Mouse (Mus musculus) neutrophil, adult 5-6 weeks (primary cell): ENCODE data around the gene Zbtb16. TPM values are rescaled to one million over a fixed set of nuclear protein-coding genes. Genes with fewer than 3 reads are reported as not detected.

Source experiments
- ATAC-seq: fragments of 151-379, 151-347 bp; 2 replicates; pipeline ENCODE4 v1.8.0; 2017; ENCODE audit warnings: mild to moderate bottlenecking, moderate TSS enrichment; ENCODE audit not compliant: insufficient number of reproducible peaks, poor library complexity, low FRiP score, severe bottlenecking; ENCODE audit errors: extremely low read depth
- total RNA-seq: library from RNA; stranded (forward); fragments of 200-1000 nt; gene quantifications from 2 replicates; pipeline ENCODE4 v1.2.3, GENCODE M21; 2017

The Zbtb16 gene
- total RNA-seq, 1 experiment from 2014 or later: 6.5 TPM

DNA sequence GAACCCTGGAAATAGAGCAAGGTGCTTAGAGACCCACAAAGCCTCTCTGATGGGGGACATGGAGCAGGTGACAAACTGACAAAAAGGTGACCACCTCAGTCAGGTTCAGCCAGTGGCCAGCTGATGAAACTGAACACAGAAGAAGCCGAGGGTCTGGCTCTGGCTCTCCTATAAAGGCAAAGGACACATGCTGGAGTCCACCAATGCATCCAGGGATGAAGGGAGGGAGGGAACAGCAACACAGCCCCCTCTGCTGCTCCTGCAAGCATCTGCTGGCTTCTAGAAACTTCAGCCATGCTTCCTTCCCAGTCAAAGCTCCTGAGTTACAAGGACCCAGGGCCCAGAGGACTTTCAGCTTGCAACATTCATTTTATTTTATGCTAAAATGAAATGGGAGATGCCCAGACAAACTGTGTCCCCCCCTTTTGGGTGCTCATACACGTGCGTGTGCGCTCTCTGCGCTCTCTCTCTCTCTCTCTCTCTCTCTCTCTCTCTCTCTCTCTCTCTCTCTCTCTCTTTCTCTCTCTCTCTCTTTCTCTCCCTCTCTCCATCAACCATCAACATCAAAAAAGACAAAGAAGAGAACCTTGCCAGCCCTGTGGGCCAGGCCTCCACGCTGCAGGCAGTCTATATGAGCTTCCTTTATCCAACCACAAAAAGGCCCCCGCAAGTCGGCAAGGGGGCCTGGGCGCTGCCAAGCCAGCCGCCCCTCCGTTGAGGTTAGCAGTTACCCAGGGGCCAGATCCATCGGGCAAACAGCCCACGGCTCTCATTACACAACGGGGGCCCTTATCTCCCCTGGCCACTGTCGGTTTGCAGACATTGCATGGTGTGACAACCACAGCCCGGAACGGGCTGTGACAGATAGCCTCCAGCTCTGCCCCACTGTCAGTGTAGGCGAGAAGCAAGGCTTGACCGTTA lies 21.8 kb downstream of the Zbtb16 start:
- no peak for ATAC-seq

DNA sequence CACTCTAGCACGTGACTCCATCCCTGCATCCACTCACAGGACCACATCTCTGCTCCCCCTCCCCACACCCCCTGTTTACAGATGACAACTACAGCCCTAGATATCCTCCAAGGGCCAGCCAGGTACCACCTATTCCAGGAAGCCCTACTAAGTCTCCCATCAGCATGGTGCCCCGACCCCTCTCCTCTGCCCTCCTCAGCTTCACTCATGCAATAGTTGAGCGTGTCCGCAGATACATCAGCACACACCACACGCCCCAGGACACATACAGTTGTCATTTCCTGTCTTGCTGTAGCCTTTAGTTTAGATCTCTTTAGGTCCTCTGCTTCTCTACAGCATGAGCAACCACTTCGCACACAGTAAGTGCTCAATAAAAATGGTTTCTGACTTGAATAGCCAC lies 23.7 kb downstream of the Zbtb16 start:
- ATAC-seq: no peak

DNA sequence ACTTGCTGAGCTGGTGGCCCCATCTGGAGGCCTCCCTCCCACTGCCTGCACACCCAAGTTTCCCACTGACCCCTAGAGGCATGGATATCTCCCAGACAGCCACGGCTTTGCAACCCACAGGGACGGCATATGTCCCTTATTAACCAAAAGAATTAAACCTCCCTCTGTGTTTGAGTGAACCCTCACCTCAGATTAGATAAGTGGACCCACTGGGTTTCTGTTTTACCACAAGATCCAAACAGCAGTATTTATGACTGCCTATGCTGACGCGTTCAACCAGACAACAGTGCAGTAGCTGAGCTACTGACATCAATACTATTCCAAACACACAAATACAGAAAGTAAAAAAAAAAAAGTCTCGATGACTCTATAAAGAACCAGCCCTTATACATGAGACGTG lies 29.4 kb downstream of the Zbtb16 start:
- no peak for ATAC-seq

DNA sequence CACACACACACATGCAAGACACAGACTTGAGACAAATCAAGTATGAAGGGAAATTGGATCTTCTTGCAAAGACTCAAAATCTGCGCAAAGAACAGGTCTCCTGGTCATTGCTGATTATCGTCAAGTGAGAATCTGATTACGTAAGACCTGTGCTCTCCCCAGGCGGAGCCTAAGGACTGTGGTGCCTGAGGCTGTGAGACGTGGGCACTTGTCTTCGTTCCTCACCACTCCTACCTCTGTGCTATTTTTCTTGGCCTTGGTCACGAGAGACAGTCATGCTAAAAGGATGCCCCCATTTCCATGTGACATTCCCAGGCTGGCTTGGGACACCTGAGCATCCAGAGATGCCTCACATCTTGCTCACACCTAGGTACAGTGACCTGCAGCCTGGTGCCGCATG lies 30.2 kb downstream of the Zbtb16 start:
- ATAC-seq: no peak

DNA sequence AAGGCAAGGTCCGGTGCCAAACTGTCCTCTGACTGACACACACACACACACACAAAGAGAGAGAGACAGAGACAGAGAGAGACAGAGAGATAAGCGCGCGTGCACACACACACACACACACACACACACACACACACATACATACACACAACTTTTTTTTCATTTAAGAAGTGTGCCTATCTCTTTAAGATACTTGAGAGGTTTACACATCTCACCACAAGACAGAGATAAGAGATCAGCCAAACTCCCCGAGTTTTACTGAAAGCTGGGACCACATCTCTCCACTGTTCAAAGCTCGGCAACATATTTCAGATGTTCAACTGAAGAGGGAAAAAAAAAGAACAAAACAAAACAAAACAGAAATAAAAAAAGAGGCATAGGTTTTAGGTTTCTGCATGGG lies 31.5 kb downstream of the Zbtb16 start:
- ATAC-seq: no peak

DNA sequence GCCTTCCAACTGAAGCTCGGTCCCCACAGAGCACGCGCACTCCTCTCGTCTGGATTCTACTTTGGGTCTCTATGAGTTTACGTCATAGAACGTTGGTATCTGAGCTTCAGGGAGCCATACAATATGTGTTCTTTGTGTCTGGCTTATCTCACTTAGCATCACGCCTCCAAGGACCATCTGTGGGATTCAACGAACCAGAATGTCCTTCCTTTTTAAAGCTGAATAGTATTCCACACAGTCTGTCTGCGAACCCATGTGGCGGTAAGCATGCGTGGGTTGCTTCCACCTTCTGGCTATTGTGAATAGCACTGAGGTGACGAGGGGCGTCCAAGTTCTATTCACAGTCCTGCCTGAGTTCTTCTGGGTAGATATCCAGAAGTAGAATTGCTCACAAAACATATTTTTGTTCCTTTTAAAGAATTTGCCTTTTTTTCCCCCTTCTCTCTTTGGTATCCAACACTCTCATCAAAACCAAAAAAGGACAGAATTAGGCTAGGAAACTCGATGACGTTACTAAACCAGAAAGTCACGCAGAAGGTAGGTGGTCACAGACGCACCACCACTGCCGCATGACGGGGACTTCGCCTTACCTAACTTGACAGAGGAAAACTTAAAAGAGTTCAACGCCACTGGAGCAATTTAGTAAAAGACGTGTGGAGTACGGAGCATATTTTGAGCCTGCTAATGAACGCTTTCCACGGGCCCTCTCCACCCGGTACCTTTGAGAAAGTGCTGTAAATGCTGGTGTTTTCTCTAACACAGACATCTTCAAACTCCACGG lies 32.4 kb downstream of the Zbtb16 start:
- no peak for ATAC-seq

DNA sequence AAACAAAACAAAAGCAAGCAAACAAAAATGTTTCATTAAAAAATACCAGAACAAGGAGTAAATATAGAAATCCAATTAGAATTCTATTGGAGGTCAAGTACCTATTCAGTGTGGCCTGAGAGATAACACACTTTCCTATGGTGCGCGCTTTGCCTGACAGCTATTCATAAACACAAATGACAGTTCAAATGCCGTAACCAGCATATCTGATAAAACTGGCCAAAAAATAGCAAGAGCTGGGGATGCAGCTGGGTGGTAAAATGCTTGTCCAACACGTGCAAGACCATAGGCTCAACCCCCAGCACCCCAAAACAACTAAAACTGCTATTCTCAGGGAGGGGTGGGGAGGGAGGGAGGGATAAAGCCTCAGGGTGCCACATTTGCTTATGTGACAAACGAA lies 33.6 kb downstream of the Zbtb16 start:
- ATAC-seq: no peak

DNA sequence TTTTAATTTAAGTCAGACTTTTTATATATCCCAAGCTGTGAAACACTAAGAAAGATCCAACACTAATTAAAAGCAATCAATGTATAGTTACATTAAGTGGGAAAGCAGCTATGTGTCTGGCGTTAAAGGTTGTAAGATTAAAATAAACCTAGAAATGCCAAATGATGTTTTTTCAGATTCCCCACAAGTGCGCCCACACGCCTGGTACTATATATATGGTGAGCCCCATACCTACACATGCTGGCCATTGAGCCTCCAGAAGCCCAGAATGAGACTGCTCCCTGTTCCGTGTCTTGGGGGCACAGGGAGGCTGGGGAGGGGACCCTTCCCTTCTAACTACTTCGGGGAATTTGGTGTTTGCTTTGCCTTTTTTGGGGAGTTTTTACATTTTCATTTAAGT lies 34.7 kb downstream of the Zbtb16 start:
- no peak for ATAC-seq

DNA sequence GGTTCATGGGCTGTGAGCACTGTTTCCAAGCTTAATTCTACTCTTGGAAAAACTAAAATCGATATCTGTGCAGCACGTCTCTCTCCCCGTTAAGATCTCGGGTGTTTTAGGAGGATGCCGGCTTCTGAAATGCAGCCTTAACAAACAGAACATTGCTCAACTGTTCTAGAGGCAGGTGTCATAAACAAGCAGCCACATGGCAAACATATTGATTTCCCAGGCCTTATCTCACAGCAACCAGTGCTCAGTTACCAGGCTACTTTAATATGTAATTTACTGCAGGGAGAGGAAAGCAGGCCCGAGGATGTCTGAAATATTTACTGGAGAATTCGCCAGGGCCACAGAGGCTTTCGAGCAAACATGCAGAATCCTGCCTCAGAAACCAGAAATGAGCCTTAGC lies 35.4 kb downstream of the Zbtb16 start:
- no peak for ATAC-seq

DNA sequence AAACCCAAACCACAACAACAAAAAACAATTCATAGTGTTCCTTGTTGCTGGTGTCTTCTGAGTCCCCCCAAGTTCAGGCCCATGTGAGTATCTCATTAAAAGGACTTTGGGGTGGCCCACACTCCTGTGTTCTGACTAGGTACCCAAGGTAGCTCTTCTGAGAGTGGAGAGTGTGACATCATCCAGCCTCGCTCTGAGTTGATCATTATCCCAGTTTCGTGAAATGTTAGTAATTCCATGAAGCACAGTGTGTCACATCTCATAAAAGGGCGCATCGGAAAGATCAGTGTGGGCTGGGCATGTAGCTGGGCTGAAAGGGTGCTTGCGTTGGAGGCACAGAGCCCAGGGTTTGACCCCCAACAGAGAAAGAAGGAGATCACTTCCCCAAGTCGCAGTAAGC lies 38.0 kb downstream of the Zbtb16 start:
- ATAC-seq: no peak

DNA sequence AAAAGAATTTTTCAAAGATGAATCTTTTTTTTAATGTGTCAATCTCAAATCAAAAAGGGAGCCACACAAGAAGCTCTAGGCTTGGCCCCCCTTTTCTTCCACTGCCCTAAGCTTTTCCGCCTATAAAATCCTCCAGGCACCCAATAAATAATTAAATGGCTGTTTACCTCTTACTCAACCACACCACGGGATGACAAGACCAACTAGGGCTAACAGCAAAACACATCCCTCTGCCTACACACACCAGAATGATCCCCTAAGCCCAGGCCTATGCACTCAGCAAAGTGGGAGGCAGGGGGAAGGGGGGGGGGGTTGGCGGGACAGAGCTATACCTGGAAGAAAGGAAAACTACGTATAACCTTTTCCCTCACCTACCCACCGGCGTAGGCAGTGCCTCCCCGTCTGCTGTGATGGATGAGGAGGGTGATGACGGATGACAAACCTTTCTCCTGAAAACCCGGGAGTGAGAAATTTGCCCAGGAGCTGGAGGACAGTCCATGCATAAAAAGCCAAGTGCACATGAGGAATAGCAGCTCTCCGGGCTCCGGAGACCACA lies 39.7 kb downstream of the Zbtb16 start:
- ATAC-seq: no peak

DNA sequence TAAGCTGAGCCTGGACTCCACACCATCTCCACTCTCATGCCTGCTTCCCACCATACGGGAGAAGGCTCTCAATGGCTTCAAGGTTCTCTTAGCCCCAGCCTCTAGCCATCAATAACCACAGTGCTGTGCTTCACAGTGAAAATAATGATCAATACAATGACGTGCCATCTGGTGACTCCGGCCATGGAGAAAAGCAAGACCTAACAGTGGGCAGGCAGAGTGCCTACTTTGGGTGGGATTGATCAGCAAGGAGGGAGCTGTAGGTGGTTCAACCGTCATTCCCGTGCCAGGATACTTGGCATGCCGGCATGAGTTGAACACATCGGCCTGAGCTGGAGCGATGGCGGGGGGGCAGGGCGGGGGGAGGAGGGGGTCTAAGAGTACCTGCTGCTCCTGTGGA lies 40.3 kb downstream of the Zbtb16 start:
- ATAC-seq: no peak

DNA sequence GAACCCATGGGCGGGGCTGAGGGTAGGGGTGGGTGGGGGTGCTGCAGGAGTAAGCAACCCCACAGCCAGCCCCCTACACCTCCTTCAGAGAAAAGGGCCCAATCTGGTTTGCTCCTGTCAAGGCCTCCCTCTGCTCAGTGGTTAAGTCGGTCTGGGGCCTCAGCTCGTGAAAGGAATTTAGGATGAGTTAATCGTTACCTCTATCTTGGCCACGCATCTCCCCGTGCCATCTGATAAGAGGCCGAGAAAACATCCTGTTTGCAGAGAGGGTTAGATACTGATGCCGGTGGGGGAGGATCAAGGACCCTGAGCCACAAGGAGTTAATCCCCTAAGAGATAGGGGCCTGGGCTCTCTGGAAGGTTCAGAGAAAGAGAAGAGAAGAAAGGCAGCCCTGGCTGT lies 40.9 kb downstream of the Zbtb16 start:
- ATAC-seq: no peak

DNA sequence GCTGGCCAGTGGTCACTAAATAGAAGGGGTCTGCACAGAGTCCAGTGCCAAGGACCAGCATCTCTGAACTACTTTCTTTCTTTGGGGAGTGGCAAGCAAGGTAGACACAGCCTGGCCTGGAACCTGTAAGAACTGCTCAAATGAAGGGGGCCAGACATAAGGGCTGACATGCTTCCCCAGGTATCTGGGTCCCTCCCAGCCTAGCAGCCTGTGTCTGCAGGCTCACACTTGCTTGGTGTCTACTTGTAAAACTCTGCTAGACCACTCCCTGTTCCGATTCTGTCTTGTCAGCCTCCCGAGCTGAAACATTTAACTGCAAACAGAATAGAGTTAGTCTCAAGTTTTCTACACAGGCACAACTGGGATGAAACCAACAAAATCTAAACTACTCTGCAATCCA lies 41.6 kb downstream of the Zbtb16 start:
- no peak for ATAC-seq

DNA sequence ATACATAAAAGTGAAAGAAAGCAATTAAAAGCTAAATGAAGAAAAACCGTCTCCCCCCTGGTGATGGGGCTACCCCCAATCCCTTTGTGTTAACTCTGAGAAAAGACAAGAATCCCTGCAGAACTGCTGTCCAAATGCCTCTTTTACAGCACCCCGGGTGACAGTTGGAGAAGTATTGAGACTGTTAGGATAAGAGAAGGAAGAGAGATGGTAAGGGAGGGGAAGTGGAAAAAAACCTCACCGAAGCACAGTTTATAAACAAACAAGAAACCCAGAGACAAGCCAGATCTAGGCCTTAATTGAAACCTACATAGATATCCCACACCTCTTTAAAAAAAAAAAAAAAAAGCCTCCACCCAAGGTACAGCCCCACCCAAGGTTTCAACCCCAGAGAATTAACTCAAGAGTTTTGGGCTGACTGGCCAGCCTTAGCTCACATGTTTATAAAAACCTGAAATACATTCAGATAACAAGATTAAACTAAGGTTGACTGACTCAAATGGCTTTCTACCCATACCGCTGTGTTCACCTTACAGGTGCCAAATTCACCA lies 42.3 kb downstream of the Zbtb16 start:
- ATAC-seq: no peak

DNA sequence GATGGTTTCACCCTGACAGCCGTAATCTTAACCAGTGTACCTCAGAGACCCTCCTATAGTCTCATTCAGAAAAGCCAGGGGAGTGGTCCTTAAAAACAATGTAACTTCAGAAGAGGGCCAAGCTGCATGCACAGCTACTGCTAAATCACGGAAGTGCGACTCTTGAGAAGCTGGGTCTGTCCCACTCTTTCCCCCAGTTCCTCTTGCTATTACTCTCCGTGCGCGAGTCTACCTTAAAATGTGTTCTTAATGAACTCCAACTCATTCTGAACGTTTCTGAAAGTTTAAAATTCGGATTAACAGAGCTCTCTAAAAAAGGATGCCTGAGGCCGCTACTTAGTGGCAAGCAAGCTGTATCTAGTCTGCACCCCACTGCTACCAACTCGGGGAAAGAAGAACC lies 45.4 kb downstream of the Zbtb16 start:
- ATAC-seq: no peak

DNA sequence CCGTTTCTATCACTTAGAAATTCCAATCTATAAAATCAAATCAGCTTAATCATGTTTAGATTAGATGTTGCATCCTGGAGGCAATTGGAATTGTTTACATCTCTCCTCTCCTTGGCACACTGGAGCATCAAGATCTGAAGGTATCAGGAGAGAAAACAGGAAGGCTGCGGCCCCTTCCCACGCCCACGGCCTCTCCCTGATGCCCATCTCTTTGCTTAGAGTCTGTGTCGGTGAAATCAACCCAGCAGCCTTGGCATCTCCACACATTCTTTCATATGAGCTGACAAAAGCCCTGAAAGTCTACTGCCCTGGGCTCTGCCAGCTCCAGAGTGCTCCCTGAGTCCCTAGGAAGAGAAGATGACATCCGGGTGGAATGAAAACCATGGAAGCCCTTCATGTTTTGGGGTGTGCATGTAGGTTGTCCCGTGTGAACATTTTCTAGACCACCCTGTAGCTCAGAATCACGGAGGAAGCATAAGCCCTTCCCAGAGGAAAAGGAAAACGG lies 48.1 kb downstream of the Zbtb16 start:
- ATAC-seq: no peak

DNA sequence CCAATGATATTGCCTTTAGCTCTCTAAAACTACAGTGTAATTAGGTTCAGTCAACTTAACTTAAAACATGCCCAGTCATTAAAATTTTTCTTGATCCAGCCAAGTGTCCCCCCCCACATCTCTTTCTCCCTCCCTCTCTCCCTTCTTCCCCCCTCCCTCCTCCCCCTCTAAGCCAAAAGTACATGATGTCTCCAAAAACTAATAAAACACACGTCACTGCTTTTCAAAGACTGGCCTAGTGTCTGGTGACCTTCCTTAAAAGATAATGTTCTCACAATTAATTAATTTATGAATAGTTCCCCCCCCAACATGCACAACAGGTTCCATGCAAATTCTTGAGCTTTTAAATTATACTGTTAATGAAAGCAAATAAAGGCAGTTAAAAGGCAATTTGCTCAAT lies 48.7 kb downstream of the Zbtb16 start:
- no peak for ATAC-seq

DNA sequence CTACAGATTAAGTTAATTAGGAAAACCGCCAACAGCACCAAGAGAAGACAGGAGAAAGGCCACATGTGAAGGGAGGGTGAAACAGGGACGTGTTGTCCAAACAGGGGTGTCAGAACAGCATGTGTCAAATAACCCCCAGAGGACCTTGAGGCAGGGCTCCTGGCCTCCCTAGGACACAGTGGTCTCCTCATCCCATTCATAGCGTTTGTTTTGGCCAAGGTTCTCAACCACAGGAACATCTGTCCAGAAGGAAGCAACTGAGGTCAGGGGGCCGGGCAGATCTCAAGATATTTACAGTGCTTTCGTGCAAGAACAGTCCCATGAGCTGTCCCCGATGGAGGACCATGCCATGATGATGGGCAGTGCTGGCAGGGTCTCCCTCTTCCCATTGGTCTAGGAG lies 49.2 kb downstream of the Zbtb16 start:
- ATAC-seq: no peak

DNA sequence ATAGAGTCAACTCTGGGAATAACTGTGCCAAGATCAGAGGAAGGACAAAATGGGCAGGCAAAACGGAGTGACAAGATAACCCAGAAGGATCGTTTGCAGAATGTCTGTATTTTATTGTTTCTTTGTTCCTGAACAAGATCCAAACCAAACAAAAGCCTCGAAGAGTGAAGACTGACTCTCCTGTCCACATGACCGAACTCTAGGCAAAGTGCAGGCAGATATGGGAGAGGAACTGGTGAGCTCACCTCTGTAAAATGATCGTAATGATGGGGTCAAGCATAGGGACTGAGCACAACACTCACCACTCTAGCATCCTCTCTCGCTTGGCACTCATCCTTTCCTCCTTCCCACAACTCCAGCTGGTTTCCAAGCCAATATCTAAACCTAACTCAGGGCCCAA lies 51.1 kb downstream of the Zbtb16 start:
- ATAC-seq: no peak
